Mouse (Mus musculus) stomach, embryonic 15.5 days (tissue): ENCODE measurements around the gene Nfat5. TPM values are rescaled to one million over a fixed set of nuclear protein-coding genes. Genes with fewer than 3 reads are reported as not detected.

Source experiments
- ATAC-seq: fragments of 200-750 bp; cut with Nextera tagmentation; 2 replicates; pipeline ENCODE4 v1.8.0; 2017; ENCODE audit warnings: low read depth, moderate number of reproducible peaks, moderate TSS enrichment; ENCODE audit not compliant: insufficient read depth, low FRiP score
- H3K27ac ChIP-seq: fragments of 300-500 bp; sonication (generic); 2 replicates; pipeline ENCODE4 v1.5.1; 2015; ENCODE audit warnings: mild to moderate bottlenecking, inconsistent platforms
- H3K27me3 ChIP-seq: fragments of 300-500 bp; sonication (generic); replicated peaks from 2 replicates; pipeline ENCODE4 v1.6.1; 2015; ENCODE audit warnings: inconsistent platforms
- H3K36me3 ChIP-seq: fragments of 300-500 bp; sonication (generic); 2 replicates; pipeline ENCODE4 v1.6.1; 2015; ENCODE audit warnings: inconsistent platforms
- H3K4me1 ChIP-seq: fragments of 300-500 bp; sonication (generic); 2 replicates; pipeline ENCODE4 v1.6.1; 2015; ENCODE audit warnings: inconsistent platforms
- H3K4me2 ChIP-seq: fragments of 300-500 bp; sonication (generic); 2 replicates; pipeline ENCODE4 v1.6.1; 2015; ENCODE audit warnings: mild to moderate bottlenecking, inconsistent platforms
- H3K4me3 ChIP-seq: fragments of 300-500 bp; sonication (generic); replicated peaks from 2 replicates; pipeline ENCODE4 v1.5.1; 2015; ENCODE audit warnings: inconsistent platforms
- H3K9ac ChIP-seq: fragments of 300-500 bp; sonication (generic); 2 replicates; pipeline ENCODE4 v1.6.1; 2015; ENCODE audit warnings: inconsistent platforms
- H3K9me3 ChIP-seq: fragments of 300-500 bp; sonication (generic); 2 replicates; pipeline ENCODE4 v1.6.1; 2016; ENCODE audit warnings: inconsistent platforms
- WGBS: fragments of 180-500 bp; shearing (Covaris S2); methylation state at CpG from one replicate; pipeline ENCODE4 v1.1.7; 2015; 5-methylcytosine and 5-hydroxymethylcytosine counted together
- polyA plus RNA-seq: library from polyadenylated mRNA; unstranded; fragments of >200 nt; fragmentation: Nextera tagmentation; extraction: Ambion mirVana; gene quantifications from 2 replicates; pipeline ENCODE4 v1.2.1, GENCODE M21; 2015

Nfat5 gene
- polyA plus RNA-seq, result 11.5 and 12.3 TPM in 2 replicates

GRCm38 (mm10) chr8:107292928-107293601 lies at the start of gene Nfat5:
Gene Nfat5, plus strand, starts transcription at chr8:107293470.
- under 1% methylated on average over 49 of the region's 49 CpGs for WGBS
- peak within 1 kb of the TSS; percentile 97 for H3K4me3 ChIP-seq
- ATAC-seq, result peak; percentile 94

GRCm38 (mm10) chr8:107244218-107244617 lies 49.1 kb upstream of the Nfat5 start:
- H3K4me1 ChIP-seq, result no peaks in the 10 kb centered on the region
- H3K27ac ChIP-seq, result no peak overlapping the region
- no peak overlapping the region for H3K9ac ChIP-seq
- WGBS, result 63% methylated on average over 8 of the region's 8 CpGs
- no peaks in the 10 kb centered on the region for H3K27me3 ChIP-seq
- ATAC-seq, result no peak
- H3K4me3 ChIP-seq, result no peak overlapping the region
- no peak overlapping the region for H3K4me2 ChIP-seq
- H3K9me3 ChIP-seq, result no peaks in the 10 kb centered on the region
- no peaks in the 10 kb centered on the region for H3K36me3 ChIP-seq

More at GRCm38 (mm10) chr8:107292928-107293601, at the start of gene Nfat5:
- peak within 1 kb of the TSS; percentile 60 for H3K4me2 ChIP-seq
- H3K27me3 ChIP-seq, result no peaks in the 10 kb centered on the region
- no peaks in the 10 kb centered on the region for H3K9me3 ChIP-seq
- H3K27ac ChIP-seq, result peak within 1 kb of the TSS; percentile 97
- H3K4me1 ChIP-seq, result no peaks in the 10 kb centered on the region
- peak within 1 kb of the TSS; percentile 96 for H3K9ac ChIP-seq
- no peaks in the 10 kb centered on the region for H3K36me3 ChIP-seq

- H3K9me3 ChIP-seq, result no peaks in the 10 kb centered on the region
- H3K9ac ChIP-seq, result no peak overlapping the region
- WGBS, result 55% methylated on average over 6 of the region's 6 CpGs
- H3K4me3 ChIP-seq, result no peak overlapping the region
- no peaks in the 10 kb centered on the region for H3K27me3 ChIP-seq
- 0 out of 2 replicates have a peak, but pooled peaks have one; percentile 43 for ATAC-seq
- H3K4me1 ChIP-seq, result peaks cover 4% of the 10 kb centered on the region; the same call in 1 of the 2 replicates
- H3K27ac ChIP-seq, result no peak overlapping the region
- H3K36me3 ChIP-seq, result no peaks in the 10 kb centered on the region
- no peak overlapping the region for H3K4me2 ChIP-seq
These were observed 44.8 kb upstream of the Nfat5 start for GRCm38 (mm10) chr8:107248456-107248855.

GRCm38 (mm10) chr8:107251481-107252104 lies 41.7 kb upstream of the Nfat5 start:
- Histone ChIP-seq H3K4me3 (no peak overlapping the region), H3K27me3 (no peaks in the 10 kb centered on the region), H3K4me2 (no peak overlapping the region), H3K36me3 (no peaks in the 10 kb centered on the region), H3K27ac (no peak overlapping the region), H3K9me3 (no peaks in the 10 kb centered on the region), H3K9ac (no peak overlapping the region), H3K4me1 (peaks cover 4% of the 10 kb centered on the region; the same call in 1 of the 2 replicates)
- 65% methylated on average over 5 of the region's 5 CpGs for WGBS
- no peak for ATAC-seq

- Histone ChIP-seq H3K9ac (no peak overlapping the region), H3K4me3 (no peak overlapping the region), H3K4me2 (no peak overlapping the region), H3K4me1 (peaks cover 7% of the 10 kb centered on the region; the same call in 1 of the 2 replicates), H3K27me3 (no peaks in the 10 kb centered on the region), H3K27ac (no peak overlapping the region), H3K9me3 (no peaks in the 10 kb centered on the region), H3K36me3 (no peaks in the 10 kb centered on the region)
- ATAC-seq, result no peak
- WGBS, result 52% methylated on average over 6 of the region's 6 CpGs
These were observed 40.1 kb upstream of the Nfat5 start for GRCm38 (mm10) chr8:107253121-107253520.

- H3K27me3 ChIP-seq, result no peaks in the 10 kb centered on the region
- H3K36me3 ChIP-seq, result no peaks in the 10 kb centered on the region
- no peak for ATAC-seq
- peaks cover 7% of the 10 kb centered on the region; the same call in 1 of the 2 replicates for H3K4me1 ChIP-seq
- 56% methylated on average over 3 of the region's 3 CpGs for WGBS
- no peak overlapping the region for H3K9ac ChIP-seq
- no peak overlapping the region for H3K4me3 ChIP-seq
- peak overlapping the region; percentile 19; the same call in 1 of the 2 replicates for H3K27ac ChIP-seq
- H3K9me3 ChIP-seq, result no peaks in the 10 kb centered on the region
- H3K4me2 ChIP-seq, result no peak overlapping the region
These were observed 38.9 kb upstream of the Nfat5 start for GRCm38 (mm10) chr8:107254403-107254802.

- no peaks in the 10 kb centered on the region for H3K36me3 ChIP-seq
- H3K27me3 ChIP-seq, result no peaks in the 10 kb centered on the region
- WGBS, result 57% methylated on average over 11 of the region's 11 CpGs
- H3K4me1 ChIP-seq, result peaks cover 7% of the 10 kb centered on the region; the same call in 1 of the 2 replicates
- peak overlapping the region; percentile 19; the same call in 1 of the 2 replicates for H3K27ac ChIP-seq
- H3K4me2 ChIP-seq, result no peak overlapping the region
- H3K9ac ChIP-seq, result no peak overlapping the region
- ATAC-seq, result no peak
- H3K4me3 ChIP-seq, result no peak overlapping the region
- H3K9me3 ChIP-seq, result no peaks in the 10 kb centered on the region
These were observed 38.3 kb upstream of the Nfat5 start for GRCm38 (mm10) chr8:107254951-107255457.

- Histone ChIP-seq H3K9me3 (no peaks in the 10 kb centered on the region), H3K4me3 (no peak overlapping the region), H3K4me2 (no peak overlapping the region), H3K27me3 (no peaks in the 10 kb centered on the region), H3K36me3 (no peaks in the 10 kb centered on the region), H3K4me1 (peaks cover 4% of the 10 kb centered on the region; the same call in 1 of the 2 replicates), H3K9ac (no peak overlapping the region), H3K27ac (peak overlapping the region; percentile 35; the same call in 1 of the 2 replicates)
- 51% methylated on average over 5 of the region's 5 CpGs for WGBS
- no peak for ATAC-seq
These were observed 36.0 kb upstream of the Nfat5 start for GRCm38 (mm10) chr8:107257223-107257622.

GRCm38 (mm10) chr8:107260120-107260519 lies 33.1 kb upstream of the Nfat5 start:
- H3K9ac ChIP-seq, result no peak overlapping the region
- H3K4me2 ChIP-seq, result no peak overlapping the region
- H3K36me3 ChIP-seq, result no peaks in the 10 kb centered on the region
- ATAC-seq, result no peak
- H3K27ac ChIP-seq, result no peak overlapping the region
- no peaks in the 10 kb centered on the region for H3K9me3 ChIP-seq
- WGBS, result 83% methylated on average over 6 of the region's 6 CpGs
- H3K4me1 ChIP-seq, result peaks cover 4% of the 10 kb centered on the region; the same call in 1 of the 2 replicates
- no peaks in the 10 kb centered on the region for H3K27me3 ChIP-seq
- H3K4me3 ChIP-seq, result no peak overlapping the region

- Histone ChIP-seq H3K9ac (no peak overlapping the region), H3K4me3 (no peak overlapping the region), H3K9me3 (no peaks in the 10 kb centered on the region), H3K4me1 (0 out of 2 replicates have a peak, but pooled peaks cover 4% of the 10 kb centered on the region), H3K4me2 (no peak overlapping the region), H3K36me3 (no peaks in the 10 kb centered on the region), H3K27ac (no peak overlapping the region), H3K27me3 (no peaks in the 10 kb centered on the region)
- no peak for ATAC-seq
- 82% methylated on average over 4 of the region's 4 CpGs for WGBS
These were observed 32.1 kb upstream of the Nfat5 start for GRCm38 (mm10) chr8:107261172-107261571.

GRCm38 (mm10) chr8:107262046-107262705 lies 31.1 kb upstream of the Nfat5 start:
- no peaks in the 10 kb centered on the region for H3K36me3 ChIP-seq
- no peak overlapping the region for H3K27ac ChIP-seq
- H3K4me1 ChIP-seq, result 0 out of 2 replicates have a peak, but pooled peaks cover under 1% of the 10 kb centered on the region
- H3K9ac ChIP-seq, result no peak overlapping the region
- no peak overlapping the region for H3K4me2 ChIP-seq
- no peak for ATAC-seq
- 73% methylated on average over 8 of the region's 8 CpGs for WGBS
- H3K9me3 ChIP-seq, result no peaks in the 10 kb centered on the region
- H3K4me3 ChIP-seq, result no peak overlapping the region
- no peaks in the 10 kb centered on the region for H3K27me3 ChIP-seq
